Mouse (Mus musculus): ENCODE results near the gene Elp1. TPM values are rescaled to one million over a fixed set of nuclear protein-coding genes. Genes with fewer than 3 reads are reported as not detected.

Gene Elp1
- polyA plus RNA-seq (2015; fragmentation: Nextera tagmentation; extraction: Ambion mirVana): 12.6 and 13.7 TPM in 2 replicates

GRCm38 (mm10) chr4:56801907-56802668, at the start of gene Elp1, which contains the start of gene Fam206a:
TSS of gene Elp1 (minus strand) at chr4:56802331.
TSS of gene Fam206a (plus strand) at chr4:56802345.

GRCm38 (mm10) chr4:56743363-56744195, 58.6 kb downstream of the Elp1 start, which contains the start of gene Actl7a:
TSS of gene Actl7a (plus strand) at chr4:56743413.

GRCm38 (mm10) chr4:56741041-56741493, 61.1 kb downstream of the Elp1 start, which contains the start of gene Actl7b:
TSS of gene Actl7b (minus strand) at chr4:56741443.

DNA sequence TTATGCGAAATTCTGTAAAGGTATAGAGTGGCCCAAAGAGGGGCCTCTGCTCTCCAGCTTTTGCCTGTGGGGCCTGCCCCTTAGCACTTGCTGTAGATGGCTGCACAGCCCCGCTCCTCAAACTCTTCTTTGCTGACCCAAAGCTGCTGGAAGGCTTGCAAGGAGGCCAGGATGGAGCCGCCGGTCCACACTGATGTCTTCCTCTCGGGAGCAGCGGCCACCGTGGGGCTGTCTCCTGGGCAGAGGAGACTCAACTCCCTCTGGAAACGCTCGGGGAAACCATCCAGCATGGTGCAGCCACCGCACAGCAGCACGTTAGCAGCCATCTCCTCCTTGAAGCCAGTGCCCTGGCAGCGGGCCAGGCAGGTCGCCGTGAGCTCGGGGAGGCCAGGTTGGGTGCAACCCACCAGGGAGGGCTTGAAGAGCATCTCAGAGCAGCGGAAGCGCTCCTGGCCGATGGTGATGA, 62.1 kb downstream of the Elp1 start, which contains the start of gene Gm26657:
TSS of gene Gm26657 (plus strand) at position 51 of the 466 bp plus-strand sequence.

Other genes starting within 250 kb of the Elp1 start
- gene Gm26657, start 62.3 kb downstream of the Elp1 start, polyA plus RNA-seq (2015; fragmentation: Nextera tagmentation; extraction: Ambion mirVana): not detected in 2 replicates
- not detected in 2 replicates for gene Actl7b, start 60.9 kb downstream of the Elp1 start, polyA plus RNA-seq (2015; fragmentation: Nextera tagmentation; extraction: Ambion mirVana)
- not detected in 2 replicates for gene Actl7a, start 58.9 kb downstream of the Elp1 start, polyA plus RNA-seq (2015; fragmentation: Nextera tagmentation; extraction: Ambion mirVana)
- 6.3 and 6.9 TPM in 2 replicates for gene Fam206a, start within 50 bp of the Elp1 start, polyA plus RNA-seq (2015; fragmentation: Nextera tagmentation; extraction: Ambion mirVana)
- gene Ctnnal1, start 62.9 kb upstream of the Elp1 start, polyA plus RNA-seq (2015; fragmentation: Nextera tagmentation; extraction: Ambion mirVana): 22.8 and 29.1 TPM in 2 replicates
- gene Tmem245, start 145.1 kb upstream of the Elp1 start, polyA plus RNA-seq (2015; fragmentation: Nextera tagmentation; extraction: Ambion mirVana): 12.8 and 16.3 TPM in 2 replicates
- 0.10 and 0.20 TPM in 2 replicates for gene Frrs1l, start 188.1 kb upstream of the Elp1 start, polyA plus RNA-seq (2015; fragmentation: Nextera tagmentation; extraction: Ambion mirVana)